Mouse (Mus musculus) left cerebral cortex, postnatal 4 days (tissue): Measurements from ENCODE around the gene Cdc25a. TPM values are rescaled to one million over a fixed set of nuclear protein-coding genes. Genes with fewer than 3 reads are reported as not detected.

Source experiments
- DNase-seq: peaks from one replicate; pipeline ENCODE4 v3.0.0-alpha.2; 2022
- intact Hi-C: fragments of 180-260 bp; cut with DNase I; formaldehyde crosslinking; loops from one replicate; pipeline ENCODE4 v1.15.1; 2025
- microRNA-seq: library from miRNA; unstranded; fragments of <30 nt; microRNA quantifications from one replicate; pipeline ENCODE4 v1.2.0, GENCODE M21; 2022
- total RNA-seq, 2 experiments: library from RNA; stranded (reverse); gene quantifications; 2 replicates each; pipeline ENCODE4 v1.2.3; 2021

Gene Cdc25a
- total RNA-seq, 2 experiments from 2014 or later: 9.9 to 10.3 TPM

- intact Hi-C loops: loop anchor here (5.0 kb wide), 1 partner anchor 38 kb away; no protein-coding TSS in a partner anchor
- DNase-seq: no peak
These were observed 55.4 kb downstream of the Cdc25a start for GRCm38 (mm10) chr9:109930752-109931151.

DNA sequence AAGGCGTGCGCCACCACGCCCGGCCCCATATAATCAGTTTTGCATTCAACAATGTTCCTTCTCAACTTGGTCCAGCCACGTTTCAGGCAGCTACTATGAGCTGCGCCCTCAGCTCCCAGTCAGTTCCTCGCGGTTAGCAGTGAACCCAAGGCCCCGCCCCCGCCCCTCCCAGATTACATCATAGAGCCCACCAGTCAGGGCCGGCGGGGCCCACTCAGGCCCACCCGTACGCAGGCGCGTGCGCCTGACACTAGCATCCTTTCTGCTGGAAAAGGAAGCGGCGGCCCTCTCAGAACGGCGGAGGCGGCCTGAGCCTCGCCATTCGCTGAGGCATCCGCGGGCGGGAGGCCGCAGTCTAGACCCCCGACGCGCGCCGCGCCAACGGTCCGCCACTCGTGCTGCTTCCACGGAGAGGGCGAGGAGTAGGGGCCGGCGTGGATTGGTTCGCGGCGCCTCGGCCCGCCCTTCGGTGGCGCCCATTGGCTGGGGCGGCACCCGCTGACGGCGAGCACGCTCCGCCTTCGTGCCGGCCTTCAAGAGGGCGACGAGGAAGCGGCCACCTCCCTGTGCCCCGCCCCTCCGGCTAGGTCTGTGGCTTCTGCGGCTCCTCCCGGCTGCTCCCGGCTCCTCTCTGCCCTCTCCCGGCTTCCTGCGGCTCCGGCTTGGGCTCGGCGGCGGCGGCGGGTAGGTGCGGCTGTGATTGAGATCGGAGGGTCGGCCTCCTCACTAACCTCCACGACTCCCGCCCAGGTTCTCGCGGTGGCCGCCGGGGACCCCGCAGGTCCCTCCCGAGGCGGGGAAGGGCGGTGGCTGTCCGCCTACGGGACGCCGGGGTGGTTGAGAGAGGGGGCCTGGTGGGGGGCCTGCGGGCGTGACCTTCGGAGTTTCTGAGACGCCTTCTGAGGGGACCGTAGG lies 56.1 kb downstream of the Cdc25a start, which contains the start of gene Map4:
Gene Map4 (plus strand): TSS at position 204 of the 915 bp plus-strand sequence.
- peak; percentile 98 for DNase-seq
- intact Hi-C loops: loop anchor here (5.0 kb wide), 1 partner anchor 39 kb away; no protein-coding TSS in a partner anchor

DNA sequence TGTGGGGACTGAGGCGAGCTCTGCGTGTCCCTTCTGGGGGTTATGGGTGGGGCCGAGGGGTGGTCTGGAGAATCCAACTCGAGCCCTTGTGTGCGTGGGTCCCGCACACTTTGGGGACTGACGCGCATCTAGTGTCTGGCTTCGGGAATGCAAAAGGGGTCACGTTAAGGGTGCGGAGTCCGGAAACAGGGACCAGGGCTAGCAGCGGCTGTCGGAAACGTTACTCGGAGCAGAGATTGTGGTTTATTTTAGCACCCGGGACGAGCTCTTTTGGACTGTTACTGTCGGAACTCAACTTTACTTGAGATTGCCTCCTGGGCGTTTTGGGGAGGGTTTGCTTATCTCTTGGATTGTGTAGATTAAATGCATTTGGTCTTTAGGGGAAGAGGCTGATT lies 57.0 kb downstream of the Cdc25a start:
- no peak for DNase-seq
- intact Hi-C loops: loop anchor here (5.0 kb wide), 1 partner anchor 40 kb away; no protein-coding TSS in a partner anchor

DNA sequence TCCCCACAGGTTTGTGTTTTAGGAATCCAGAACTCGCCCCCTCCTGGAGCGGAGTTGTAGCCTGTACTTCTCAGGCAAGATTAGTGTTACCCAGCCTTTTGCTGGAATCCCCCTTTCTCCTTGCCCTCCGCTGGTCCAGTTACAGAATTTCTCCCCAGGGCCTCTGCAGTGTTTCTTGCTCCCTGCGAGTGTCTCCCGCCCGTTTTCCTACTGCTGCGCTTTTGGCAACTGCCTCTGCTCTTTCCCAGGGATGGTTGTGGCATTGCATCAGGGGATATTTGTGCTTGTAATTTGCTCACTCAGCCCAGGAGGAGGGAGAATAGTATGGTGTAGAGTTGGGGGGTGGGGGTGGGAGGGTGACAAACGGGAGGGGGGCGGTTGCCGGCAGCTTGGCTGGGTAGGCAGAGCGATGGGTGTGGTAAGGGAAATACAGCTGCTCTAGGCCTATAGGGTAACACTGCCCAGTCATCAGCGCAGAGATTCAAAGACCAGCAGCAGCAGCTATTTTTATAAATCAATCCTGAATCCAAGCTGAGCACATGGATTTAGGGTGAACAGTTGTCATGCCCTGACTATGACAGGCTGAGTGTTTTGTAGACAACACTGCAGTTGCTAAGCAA lies 57.5 kb downstream of the Cdc25a start:
- intact Hi-C loops: loop anchor here (5.0 kb wide), 1 partner anchor 41 kb away; no protein-coding TSS in a partner anchor
- peak; percentile 27 for DNase-seq

GRCm38 (mm10) chr9:109939401-109939800 lies 64.0 kb downstream of the Cdc25a start:
- intact Hi-C loops: loop anchor here (5.0 kb wide), 1 partner anchor 38 kb away; no protein-coding TSS in a partner anchor

DNA sequence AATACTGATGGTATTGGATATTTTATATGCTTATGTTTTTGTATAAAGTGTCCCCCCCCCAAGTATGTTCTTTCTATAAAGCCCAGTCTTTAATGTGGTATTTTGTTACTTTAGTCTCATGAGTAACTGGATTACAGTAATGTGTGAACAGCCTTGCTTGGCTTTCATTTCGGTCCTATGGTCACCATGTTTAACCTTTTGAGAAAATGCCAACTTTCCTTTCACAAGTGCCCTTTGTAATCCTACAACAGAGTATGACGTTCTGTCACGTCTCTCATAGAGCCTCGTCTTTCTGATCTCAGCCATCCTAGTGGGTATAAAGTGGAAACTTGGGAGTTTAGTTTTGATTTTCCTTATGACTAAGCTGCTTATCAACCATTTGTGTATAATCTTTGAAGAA lies 67.4 kb downstream of the Cdc25a start:
- intact Hi-C loops: no loop called here
- no peak for DNase-seq

More at GRCm38 (mm10) chr9:109939401-109939800, 64.0 kb downstream of the Cdc25a start:
- DNase-seq: no peak

Small RNAs within 50 kb of the gene (microRNA-seq; reads per million reads assigned to microRNA genes)
- not detected for gene Mir7089

Other genes with a start within 250 kb of the Cdc25a start
- not detected for gene Fbxw24, start 249.5 kb upstream of the Cdc25a start, total RNA-seq
- gene Fbxw25, start 210.9 kb upstream of the Cdc25a start, total RNA-seq: not detected
- not detected for gene Fbxw18, start 172.9 kb upstream of the Cdc25a start, total RNA-seq
- gene Fbxw26, start 129.5 kb upstream of the Cdc25a start, total RNA-seq: not detected
- gene Fbxw27, start 84.9 kb upstream of the Cdc25a start, total RNA-seq: not detected
- not detected for gene Spink8, start 63.3 kb upstream of the Cdc25a start, total RNA-seq
- 10 to 100 TPM; 22.7 to 25.3 TPM for gene Nme6, start 42.8 kb upstream of the Cdc25a start, total RNA-seq
- gene Camp, start 26.0 kb upstream of the Cdc25a start, total RNA-seq: not detected
- gene Map4, start 55.9 kb downstream of the Cdc25a start, total RNA-seq: 100 to 1,000 TPM; 477 to 488 TPM
- 100 to 1,000 TPM; 103 to 118 TPM for gene Smarcc1, start 242.1 kb downstream of the Cdc25a start, total RNA-seq
- gene Dhx30, start 242.3 kb downstream of the Cdc25a start, total RNA-seq: 100 to 1,000 TPM; 150 to 157 TPM